Mouse (Mus musculus) adrenal gland, adult 2 months (tissue): ENCODE measurements around the gene P2rx7. TPM values are rescaled to one million over a fixed set of nuclear protein-coding genes. Genes with fewer than 3 reads are reported as not detected.

Source experiments
- DNase-seq: peaks from one replicate; pipeline ENCODE4 v3.0.0; 2021
- polyA plus RNA-seq: library from polyadenylated mRNA; depleted of rRNA; stranded (reverse); fragments of >200 nt; gene quantifications from 2 replicates; pipeline ENCODE4 v1.2.3, GENCODE M21; 2012
- total RNA-seq, 2 experiments: library from RNA; stranded (reverse); gene quantifications; 2 replicates each; pipeline ENCODE4 v1.2.3; 2021

Gene P2rx7
- total and polyA plus RNA-seq, 3 experiments, result 3.0 to 3.3 (median 3.1) TPM

DNA sequence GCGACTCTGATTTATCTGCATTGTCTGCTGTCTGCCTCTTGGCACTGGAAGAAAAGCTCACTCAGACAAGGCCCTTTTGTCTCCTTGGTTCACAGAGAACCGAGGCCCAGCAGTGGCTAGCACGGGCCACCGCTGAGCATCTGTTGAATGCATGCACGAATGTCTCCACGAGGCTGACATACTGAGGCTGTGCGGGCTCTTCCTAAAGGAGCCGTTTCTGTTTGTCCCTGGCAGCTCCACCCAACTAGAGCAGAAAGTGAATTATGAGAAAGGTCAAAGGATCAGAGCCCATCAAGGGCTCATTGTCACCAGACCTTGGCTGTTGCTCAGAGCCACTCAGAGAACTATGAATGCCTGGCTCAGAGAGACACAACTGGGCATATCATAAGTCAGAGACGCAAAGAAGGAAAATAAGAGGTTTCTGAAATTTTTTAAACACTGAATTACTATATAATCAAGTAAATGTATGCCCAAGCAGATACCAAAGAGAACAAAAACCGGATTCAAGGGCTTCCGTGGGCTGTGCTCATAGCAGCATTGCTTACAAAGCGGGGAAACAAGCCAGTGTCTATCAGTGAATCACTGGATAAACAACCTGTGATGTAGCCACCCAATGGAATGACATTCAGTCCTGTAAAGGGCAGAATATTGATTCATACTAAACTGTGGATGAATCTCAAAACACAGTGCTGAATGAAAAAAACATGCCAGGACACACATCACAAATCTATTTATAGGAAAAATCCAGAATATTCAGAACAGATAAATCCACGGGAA is 49.9 kb downstream of the P2rx7 start:
- DNase-seq, result peak; percentile 66

DNA sequence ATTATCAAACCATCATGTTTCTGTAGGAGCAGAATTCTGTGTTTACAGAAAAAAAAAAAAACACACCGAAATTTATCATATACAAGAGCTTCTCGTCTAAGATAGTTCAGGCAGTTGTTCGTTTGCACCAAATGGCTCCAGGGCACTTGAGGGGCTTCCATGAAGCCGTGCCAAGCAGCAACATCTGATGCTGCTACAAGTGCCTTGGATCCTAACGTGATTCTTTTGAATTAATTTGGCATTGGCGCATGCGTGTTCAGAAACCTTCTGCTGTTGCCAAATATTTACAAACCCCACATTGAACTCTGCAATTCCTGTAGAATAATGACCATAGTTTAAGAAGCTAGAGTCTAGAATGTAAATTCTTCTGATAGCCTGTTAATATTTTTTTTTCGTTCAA is 51.8 kb downstream of the P2rx7 start:
- DNase-seq, result no peak

DNA sequence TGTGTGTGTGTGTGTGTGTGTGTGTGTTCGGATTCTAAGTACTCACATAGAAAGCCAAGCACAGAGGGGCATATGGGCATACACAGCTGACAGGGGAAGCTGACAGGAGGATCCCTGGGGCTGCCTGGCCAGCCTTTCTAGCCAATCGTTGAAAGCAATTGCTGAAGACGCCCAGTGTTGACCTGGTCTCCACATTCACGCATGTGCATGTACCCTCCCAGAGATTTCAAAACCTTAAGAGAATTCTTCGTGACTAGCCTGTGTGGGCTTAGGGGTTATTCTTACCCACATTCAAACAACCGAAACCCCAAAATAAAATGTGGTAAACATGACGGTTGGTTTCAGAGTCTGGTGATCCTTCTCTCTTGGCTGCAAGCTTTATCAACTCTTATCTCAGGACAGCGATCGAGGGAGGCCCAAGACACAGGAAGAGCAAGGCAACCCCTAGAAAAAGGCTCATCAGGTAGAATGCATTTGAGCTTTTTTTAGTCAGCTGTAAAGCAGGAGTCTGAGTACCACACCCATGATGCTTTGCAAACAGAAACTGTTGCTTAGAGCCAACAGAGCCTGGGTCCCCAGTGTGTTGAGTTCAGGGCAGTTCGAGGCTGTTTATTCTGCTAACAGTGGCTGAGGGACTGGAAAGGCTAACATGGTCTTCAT is 54.5 kb downstream of the P2rx7 start:
- no peak for DNase-seq

DNA sequence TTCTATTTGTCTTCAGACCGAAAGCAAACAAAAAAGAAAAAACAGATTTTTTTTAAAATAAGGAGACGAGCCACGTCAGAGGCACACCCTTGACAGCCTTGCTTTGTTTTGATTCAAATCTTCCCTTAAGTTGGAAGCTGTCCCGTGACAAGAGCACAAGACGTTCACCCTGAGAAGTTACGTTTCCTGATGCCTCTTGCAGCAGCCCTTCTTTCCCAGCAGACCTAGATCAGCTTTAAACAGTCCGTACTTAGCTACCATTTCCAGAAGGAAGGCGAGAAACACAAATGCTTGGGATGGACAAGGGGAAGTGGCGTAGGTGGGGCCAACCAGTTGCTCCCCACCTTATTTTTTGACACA is 55.0 kb downstream of the P2rx7 start:
- DNase-seq, result no peak

DNA sequence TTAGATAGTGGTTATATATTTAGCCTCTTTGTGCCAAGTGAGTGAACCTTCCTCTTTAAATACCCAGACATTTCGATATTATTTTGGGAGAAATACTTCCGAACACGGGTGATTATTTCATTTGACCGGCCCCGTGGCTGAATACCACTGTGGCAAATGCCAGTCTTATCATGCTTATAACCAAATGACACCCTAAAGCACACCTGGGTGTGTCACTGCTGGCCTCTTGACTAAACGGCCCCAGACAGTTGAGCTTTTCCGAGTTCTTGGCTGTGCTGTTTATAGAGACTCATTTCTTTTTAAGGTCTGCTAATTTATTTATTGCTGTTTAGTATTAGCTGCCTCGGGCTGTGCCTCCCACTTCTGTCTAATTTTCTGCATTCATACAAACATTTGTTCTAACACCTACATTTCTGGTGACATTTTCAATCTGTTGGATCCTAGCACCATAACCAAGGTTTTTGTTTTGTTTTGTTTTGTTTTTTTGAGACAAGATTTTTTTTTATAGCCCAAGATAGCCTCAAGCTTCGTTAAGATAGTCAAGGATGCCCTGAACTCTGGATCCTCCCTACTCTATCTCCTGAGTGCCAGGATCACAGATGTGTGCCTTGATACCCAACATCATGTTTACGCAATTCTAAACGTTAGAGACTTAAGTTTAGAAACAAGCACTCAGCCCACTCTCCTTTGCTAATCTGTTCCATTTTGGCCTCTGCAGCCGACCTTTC is 56.6 kb downstream of the P2rx7 start:
- no peak for DNase-seq

DNA sequence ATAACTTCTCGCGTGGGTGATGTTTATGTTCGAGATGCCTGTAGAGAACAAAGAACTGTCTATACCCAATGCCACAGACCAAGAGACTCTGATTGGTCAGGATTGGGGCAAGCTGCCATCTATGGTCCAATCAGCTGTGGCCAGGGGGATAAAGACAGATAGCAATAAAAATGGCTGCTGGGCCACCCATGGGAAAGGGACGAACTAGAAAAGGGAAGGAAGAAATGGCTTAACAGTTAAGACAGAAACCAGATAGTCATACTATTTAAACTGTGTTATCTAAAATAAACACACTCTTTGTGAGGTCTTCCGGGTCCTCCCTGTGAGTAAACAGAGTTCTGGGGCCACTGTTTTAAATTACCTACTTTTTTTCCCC is 57.1 kb downstream of the P2rx7 start:
- no peak for DNase-seq

DNA sequence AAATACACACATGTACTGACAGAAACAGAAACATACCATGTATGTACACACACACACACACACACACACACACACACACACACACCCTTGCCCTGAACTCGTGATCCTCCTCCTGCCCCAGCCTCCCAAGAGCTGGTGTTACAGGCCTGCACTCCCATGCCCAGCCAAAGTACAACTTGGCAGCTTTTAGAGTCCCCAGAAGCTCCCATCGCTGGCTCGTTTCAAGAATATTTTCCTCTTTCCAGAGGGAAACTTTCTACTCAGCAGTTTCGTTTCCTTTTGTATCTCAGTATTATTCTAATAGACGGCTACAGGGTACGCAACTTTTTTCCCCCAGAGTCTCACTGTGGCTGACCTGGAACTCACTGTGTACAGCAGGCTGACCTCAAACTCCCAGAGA is 58.4 kb downstream of the P2rx7 start:
- DNase-seq, result peak; percentile 23

DNA sequence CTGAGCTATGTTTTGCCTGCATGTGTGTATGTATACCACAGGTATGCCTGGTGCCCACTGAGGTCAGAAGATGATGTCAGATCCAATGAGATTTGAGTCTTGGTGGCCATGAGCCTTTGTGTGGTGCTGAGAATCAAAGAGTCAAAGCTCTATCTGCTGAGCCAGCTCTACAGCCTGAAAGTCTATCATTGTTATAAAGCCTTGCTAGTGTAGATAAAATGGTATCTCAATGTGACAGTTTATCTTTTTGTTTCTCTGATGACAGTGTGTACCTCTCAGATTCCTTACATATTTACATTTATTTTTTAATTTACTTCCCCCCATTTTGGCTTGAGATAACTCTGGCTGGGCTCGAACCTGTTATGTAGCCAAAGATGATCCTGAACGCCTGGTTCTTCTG is 59.9 kb downstream of the P2rx7 start:
- DNase-seq, result no peak

DNA sequence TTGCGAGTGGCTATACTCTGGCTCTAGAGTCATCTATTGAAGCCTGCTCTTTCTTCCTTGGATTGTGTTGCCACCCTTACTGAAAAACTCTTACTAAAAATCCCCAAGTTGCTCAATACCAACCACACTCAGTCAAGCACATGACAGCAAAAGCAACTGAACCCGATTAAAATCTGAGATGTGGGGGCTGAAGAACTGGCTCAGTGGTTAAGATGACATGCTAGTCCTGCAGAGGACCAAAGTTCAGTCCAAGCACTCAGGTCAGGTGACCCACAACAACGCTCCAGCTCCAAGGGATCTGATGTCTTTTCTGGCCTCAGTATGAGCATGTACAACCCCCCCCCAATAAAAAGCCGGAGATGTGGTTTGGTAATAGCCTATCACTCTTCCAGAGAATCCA is 60.9 kb downstream of the P2rx7 start:
- DNase-seq, result no peak

DNA sequence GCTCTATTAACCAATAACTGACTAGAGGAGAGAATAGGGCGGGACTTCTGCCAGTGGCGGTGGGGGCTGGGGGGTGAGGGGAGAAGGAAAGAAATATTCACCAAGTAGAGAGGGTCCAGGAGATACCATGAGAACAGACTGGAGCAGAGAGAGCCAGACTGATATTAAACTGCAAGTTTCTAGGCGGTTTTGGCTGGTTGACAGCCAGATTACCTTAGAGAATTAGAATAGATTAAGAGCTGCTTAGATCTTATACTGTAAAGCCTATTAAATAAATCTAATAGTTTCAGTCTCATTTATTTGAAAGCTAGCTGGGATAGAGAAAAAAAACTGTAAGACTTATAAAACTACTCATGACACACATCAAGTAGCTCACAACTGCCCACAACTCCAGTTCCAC is 61.5 kb downstream of the P2rx7 start:
- no peak for DNase-seq

DNA sequence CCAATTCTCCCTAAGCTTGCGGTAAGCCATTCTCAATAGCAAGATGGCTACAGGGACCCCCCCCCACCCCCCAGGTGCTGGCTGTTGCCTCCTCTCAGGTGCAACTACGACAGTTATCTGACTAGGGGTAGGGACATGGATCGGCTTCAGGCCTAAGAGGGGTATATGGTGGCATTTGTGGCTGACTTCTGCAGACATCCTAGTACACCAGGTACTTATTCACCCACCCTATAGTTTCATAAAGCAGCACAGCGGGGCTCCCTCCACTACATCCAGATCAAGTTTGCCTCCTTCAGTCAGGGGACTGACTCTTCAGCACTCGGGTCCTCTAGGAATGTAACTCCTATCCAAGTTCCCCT is 63.2 kb downstream of the P2rx7 start:
- no peak for DNase-seq

DNA sequence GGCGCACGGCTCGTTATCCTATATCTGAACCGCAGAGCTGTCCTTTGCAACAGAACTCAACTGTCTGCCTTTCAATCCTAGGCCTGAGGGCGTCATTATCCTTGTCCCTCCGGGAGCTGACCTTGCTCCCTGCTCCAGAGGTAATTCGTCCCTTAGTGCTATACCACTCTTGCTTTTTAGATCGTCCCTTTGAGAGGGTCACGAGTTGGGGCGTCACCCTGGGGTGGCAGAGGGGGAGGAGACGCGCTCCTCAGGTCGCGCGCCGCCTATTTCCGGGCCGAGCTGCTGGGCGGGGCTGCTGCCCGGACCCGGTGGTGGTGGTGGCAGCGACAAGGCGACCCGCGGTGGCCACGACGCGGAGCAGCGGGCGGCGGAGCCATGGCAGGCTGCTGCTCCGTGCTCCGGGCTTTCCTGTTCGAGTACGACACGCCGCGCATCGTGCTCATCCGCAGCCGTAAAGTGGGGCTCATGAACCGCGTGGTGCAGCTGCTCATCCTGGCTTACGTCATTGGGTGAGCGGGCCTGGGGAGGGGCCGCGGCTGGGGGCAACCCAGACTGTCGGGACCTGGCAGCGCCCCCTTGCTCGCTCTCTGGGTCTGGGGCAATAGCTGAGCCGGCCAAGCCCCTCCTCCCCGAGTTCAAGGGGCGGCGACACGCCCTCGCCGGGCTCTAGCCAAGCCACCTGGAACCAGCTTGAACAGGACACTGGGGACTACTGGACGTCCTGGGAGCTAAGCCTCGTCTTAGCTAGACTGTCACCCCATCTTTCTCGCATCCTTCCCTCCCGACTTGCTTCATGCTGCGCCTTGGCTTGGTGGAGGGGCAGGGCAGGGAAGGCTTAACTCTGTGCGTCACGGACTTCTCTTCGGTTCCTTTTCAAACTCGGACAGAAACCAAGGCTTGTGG is 63.8 kb downstream of the P2rx7 start, which contains the start of gene P2rx4:
P2rx4 (plus strand) TSS at position 269 of the 906 bp plus-strand sequence.
- peak; percentile 92 for DNase-seq

DNA sequence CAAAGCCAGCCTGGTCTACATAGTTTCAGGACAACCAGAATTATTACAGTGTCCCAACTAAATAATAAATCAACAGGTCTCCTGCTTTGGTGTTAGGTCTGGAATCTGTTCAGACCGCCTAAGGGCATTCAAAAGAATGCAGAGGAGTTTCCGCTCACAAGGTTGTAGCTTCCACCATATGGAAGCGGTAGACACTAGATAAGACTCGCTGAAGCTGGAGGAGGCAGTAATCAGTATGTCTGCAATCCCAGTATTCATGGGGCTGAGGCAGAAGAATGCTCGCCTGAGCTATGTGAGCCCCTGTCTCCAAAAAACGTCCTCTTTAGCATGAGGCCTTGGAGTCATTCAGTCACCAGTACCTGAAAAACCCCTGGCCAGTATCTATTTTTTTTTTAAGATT is 65.1 kb downstream of the P2rx7 start:
- DNase-seq, result no peak

DNA sequence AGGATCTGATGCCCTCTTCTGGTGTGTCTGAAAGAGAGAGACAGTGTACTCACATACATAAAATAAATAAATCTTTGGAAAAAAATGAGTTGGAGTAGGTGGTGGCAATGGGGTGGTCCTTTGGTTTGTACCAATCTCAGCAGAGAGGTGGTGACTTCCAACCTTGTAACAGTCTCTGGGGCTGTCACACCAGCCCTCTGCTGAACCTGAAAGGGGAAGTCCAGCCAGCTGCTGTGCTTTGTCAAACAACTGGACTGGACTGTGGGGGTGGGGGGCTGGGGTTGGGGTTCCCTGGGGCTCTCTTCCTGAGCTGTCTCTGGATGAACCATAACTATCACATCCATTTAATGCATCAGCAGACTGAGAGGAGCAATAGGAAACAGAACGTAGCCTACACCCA is 72.0 kb downstream of the P2rx7 start:
- no peak for DNase-seq

DNA sequence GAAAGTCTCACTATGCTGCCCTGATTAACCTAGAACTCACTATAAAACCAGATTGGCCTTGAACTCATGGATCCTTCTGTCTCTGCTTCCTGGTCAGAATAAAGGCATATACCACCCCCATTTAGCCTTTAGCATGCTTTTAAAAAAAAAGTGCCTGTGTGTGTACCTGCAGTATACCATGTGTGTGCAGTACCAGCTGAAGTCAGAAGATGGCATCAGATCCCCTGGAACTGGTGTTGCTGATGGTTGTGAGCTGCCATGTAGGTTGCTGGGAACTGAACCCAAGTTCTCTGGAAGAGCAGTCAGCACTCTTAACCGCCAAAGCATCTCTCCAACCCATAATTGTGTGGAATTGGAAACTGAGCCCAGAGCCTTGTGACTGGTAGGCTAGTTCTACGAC is 73.1 kb downstream of the P2rx7 start:
- no peak for DNase-seq

DNA sequence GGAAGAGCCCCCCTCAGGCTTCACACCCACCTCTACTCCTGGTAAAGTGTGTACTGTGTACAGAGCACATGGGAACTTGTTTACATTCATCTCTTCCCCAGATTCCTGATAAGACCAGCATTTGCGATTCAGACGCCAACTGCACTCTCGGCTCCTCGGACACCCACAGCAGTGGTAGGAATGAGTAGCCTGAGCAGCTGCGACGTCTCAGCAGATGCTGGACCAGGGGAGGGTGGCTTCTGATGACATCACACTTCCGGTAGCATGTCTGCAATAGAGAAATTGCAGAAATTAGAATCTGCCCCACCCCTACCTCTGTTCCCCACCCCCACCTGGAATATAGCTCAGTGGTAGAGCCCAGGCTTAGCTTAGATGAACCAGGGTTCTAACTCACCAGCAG is 74.7 kb downstream of the P2rx7 start:
- DNase-seq, result no peak

DNA sequence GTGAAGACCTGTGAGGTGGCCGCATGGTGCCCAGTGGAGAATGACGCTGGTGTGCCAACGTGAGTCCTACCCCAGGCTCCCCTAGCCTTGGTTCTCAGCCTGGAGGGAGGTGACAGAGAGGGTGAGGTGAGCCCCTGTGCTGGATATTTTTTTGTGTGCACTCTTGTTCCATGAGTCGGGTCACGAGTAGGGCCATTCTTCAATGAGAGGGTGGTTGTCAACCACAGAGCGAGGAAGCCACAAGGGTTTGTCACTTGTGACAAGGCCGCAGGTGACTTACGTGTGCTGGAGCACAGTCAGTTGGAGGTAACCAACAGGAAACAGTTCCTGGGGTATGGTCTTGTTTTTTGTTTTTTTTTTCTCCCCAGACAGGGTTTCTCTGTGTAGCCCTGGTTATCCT is 75.5 kb downstream of the P2rx7 start:
- no peak for DNase-seq

DNA sequence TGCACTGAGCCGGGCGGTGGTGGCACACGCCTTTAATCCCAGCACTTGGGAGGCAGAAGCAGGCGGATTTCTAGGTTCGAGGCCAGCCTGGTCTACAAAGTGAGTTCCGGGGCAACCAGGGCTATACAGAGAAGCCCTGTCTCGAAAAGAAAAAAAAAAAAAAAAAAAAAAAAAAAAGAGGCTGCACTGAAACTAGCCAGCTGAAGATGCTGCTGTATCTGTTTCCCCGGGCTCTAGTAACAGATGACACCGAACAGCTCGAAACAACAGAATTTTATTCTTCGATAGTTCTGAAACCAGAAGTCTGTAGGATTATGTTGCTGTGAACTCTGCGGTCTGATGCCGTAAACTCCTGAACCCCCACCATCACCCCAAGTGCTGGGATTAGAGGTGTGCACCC is 81.7 kb downstream of the P2rx7 start:
- DNase-seq, result no peak

DNA sequence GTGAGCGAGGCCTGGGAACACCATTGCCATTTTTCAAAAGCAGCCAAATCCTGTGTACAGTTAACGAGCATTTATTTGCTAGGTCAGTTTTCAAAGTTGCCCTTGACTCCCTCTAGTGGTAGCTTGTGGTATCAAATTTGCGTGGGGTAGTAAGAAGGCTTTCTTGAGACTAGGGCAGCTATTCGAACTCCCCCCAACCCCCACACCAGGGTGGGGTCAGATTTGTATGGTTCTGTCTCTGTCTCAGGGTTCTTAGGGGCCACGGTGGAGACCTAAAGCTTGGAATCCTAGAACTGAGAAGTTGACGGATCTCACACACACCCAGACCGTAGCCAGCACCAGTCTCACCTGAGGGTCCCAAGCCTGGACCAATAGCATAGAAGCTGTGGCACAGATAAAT is 82.4 kb downstream of the P2rx7 start:
- DNase-seq, result peak; percentile 62

DNA sequence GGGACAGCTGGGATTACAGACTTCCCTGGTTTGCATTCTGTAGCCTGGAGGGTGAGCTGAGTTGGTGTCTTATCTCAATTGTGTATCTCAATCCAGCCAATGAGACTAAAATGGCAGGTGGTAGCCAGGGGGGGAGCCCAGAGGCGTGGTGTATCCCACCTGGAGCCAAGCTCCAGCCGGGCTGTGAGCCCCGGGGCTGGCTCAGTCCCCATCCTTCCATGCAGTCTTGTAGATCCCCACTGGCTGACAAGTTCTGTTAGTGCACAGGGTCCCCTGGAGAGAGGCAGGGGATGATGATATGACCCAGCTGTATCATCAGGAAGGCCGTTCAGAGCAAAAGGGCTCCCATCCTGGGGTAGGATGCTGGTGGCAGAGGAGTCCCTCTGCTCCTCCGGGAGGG is 82.9 kb downstream of the P2rx7 start:
- DNase-seq, result no peak

DNA sequence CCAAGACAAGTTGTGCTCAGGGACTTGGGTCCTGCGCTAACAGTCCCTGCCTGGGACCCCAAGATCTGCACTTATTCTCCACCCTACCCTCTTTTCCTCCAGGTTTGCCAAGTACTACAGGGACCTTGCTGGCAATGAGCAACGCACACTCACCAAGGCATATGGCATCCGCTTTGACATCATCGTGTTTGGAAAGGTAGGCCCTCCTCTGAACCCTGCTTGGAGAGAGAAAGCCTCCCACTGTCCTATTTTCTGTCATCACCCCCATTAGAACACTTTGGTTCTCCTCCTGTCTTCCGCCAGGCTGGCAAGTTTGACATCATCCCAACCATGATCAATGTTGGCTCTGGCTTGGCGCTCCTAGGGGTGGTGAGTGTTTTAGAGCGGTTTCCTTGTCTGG is 83.4 kb downstream of the P2rx7 start:
- no peak for DNase-seq

DNA sequence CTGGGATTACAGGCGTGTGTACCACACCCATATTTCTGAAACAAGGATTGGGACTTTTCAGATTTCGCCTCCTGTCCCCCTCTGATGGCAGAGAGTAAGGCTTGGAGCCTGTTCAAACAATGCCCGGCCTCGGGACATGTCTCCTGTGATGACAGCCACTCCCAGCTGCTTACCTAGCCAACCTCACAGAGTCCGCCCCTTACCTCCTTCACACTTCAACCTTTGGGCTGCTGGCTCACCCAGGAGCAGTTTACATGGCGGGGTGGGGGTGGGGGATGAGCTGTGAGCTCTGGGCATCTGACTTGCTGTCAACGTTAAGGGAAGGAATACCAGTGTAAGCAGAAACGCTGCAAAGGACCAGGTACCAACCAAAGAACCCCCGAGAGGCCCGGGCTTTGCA is 87.1 kb downstream of the P2rx7 start:
- no peak for DNase-seq
